Mouse (Mus musculus) lung, postnatal 14 days (tissue): Measurements from ENCODE around the gene Mrpl55.
"Not testable (repeated sequence)": the region's sequence is repeated elsewhere in the genome, so short reads cannot be mapped to it uniquely, and the experiment has no call there.

Experiments
- DNase-seq: peaks from one replicate; pipeline ENCODE4 v3.0.0; 2021

The Mrpl55 gene

GRCm38 (mm10) chr11:59192059-59192386 is 10.3 kb upstream of the Mrpl55 start, which contains the start of gene Guk1:
Guk1 (minus strand) TSS chr11:59192212.
- no peak for DNase-seq

GRCm38 (mm10) chr11:59196230-59196629 is 6.1 kb upstream of the Mrpl55 start:
- no peak for DNase-seq

DNA sequence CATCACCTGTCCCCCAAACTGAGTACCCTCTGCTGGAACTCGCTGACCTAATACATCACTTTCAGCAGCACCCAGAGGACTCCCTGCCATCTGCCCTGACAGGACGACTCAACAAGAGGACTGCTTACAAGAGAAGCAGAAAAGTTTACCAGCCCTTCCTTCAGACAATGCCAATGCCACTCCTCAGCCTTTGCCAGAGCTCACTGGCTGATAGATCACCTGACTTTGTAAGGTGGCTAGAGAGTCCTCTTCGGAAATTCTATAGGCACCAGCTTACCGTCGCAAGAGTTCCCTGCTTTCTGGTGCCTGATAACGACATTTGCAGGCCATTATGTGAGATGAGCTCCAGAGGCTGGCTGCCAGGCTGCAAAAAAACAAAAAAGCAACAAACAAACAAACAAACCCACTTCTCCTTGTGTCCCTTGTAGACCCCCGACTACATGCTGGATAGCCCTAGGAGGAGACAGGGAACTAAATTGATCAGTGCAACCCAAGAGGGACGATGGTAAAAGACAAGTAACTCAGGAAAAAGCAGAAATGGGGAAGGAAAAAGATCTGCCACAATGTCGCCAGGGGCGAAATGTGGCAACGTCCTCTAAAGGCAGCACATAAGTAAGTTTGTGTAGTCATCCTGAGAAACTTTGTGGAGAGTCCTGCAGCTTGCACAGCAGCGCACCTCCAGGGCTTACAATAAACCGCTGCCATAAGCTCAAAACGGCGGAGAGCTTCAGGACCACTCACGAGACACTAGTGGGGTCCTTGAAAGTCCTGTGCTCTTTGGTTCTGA is 877 bp upstream of the Mrpl55 start:
- no peak for DNase-seq

DNA sequence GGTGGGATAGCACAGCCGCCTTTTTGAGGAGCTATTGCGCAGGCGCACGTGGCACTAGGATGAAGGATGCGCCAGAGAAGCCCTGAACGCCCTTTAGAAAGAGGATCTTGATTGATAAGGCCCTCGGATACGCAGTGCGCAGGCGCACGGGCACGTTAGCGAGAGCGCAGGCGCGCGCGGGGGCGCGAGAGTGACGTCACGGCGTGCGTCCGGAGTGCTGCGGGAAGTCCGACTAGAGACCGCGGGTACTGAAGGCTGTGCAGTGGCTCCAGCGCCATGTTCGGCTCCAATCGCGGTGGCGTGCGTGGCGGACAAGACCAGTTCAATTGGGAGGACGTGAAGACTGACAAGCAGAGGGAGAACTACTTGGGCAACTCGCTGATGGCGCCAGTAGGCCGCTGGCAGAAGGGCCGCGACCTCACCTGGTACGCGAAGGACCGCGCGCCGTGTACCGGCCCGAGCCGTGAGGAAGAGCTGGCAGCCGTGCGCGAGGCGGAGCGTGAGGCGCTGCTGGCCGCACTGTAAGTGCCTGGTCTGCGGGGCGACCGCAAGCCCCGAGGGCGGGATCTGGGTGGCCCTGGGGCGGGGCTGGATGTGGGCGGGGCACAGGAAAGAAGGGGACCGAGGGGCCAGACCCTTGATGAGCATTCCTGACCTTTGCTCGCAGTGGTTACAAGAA is 6.0 kb downstream of the Mrpl55 start, which contains the start of gene 2310033P09Rik:
2310033P09Rik (plus strand) TSS at position 169 of the 679 bp plus-strand sequence.
- DNase-seq: peak; percentile 93

- DNase-seq: peak; percentile 71
These were observed 6.7 kb downstream of the Mrpl55 start for GRCm38 (mm10) chr11:59209003-59209441.

GRCm38 (mm10) chr11:59209580-59209979 is 7.3 kb downstream of the Mrpl55 start:
- no peak for DNase-seq

GRCm38 (mm10) chr11:59210020-59210419 is 7.7 kb downstream of the Mrpl55 start:
- DNase-seq: no peak

DNA sequence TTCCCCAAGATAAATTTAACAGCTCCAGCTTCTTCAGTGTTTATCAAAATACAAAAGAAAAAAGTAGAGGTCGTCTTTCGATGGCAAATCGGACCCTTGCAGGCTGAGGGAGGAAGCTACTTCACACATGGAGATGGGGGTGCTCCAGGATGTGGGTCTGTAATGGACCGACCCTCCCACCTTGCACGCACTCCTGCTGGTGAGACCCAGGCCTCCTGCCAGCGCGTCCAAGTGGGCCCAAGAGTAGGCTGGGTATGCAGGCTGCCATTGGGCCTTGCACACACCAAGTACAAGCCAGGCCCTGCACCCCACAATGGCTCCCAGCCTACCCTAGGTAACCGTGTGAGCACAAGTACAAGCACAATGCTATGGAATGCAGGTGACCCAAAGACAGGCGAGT is 9.3 kb downstream of the Mrpl55 start:
- not testable (repeated sequence) for DNase-seq

GRCm38 (mm10) chr11:59212320-59212719 is 10.0 kb downstream of the Mrpl55 start:
- not testable (repeated sequence) for DNase-seq

DNA sequence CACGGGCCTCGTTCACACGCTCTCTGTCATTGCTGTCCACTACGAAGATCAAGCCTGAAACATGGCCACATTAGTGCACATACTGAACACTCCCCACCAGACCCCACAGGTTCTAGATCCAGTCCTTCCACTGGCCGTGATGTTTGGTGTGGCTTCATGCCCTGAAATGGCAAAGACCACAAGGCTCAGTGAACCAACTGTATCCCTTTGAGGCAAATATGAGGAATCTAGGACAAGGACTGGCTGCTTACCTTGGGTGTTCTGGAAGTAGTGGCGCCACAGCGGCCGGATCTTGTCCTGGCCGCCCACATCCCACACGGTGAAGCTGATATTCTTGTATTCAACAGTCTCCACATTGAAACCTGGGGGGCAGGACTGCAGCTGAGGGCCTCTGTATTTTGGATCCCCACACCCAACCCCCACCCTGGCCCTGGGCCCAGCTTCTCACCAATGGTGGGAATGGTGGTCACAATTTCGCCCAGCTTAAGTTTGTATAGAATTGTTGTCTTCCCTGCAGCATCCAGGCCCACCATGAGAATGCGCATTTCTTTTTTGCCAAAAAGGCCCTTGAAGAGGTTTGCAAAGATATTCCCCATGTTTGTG is 10.7 kb downstream of the Mrpl55 start:
- no peak for DNase-seq

DNA sequence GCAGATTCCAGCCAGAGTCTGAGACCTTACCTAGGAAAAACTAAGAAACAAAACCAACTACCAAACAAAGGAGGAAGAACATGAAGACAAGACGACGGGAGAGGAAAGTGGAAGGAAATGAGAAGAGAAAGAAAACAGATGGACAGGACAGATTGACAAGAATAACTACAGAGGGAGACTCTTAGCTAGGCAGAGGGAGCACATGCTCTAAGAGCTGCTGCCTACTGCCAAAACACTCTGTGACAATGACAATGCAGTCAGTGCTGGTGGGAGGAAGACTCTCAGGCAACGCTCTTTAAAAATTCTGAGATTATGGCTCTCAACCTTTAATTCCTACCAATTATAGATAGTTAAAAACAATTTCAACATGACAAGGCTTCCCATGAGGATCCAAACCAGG is 14.7 kb downstream of the Mrpl55 start:
- DNase-seq: no peak

DNA sequence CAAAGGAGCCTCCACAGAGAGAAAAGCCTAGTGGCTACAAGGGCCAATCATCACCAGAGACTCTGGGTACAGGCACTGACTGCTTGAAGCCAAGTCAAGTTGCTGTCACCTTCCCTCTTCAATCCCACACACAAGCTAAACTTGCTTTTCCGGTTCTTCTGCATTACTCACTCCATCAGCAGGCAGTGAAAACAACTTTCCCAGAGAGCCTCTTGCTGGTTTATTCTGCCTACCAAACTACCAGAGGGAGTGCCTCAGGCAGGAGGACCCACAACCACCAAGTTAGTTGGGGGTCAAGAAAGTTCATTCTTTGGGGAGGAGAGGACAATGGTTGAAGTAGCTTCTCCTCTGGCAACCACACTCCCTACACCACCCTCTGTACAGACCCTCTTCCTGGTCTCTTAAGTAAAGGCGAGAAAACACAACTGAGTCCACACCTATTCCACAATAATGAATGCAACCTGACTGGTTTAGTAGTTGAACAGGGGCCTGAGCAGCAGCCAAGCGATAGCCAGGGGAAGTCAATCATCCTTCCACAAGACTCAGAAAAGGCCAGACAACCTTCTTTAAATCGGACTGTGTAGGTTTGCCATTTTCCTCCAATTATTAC is 16.2 kb downstream of the Mrpl55 start:
- peak; percentile 36 for DNase-seq

DNA sequence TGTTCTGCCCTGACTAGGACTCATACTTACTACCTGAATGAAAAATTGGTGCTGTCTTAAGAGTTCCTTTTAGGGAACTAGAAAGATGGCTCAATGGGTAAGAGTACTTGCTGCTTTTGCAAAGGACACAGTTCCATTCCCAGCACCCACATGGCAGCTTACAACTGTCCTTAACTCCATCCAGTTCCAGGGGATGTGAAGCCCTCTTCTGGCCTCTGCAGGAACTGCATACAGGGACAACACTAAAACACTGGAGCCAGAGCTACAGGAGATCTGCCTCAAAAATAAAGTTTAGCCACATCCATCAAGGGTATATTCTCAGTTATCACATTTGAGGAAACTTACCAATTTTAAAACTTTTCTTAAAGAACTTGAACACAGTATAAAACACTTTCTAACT is 16.8 kb downstream of the Mrpl55 start:
- peak; percentile 53 for DNase-seq

GRCm38 (mm10) chr11:59221604-59222003 is 19.3 kb downstream of the Mrpl55 start:
- DNase-seq: no peak

- no peak for DNase-seq
These were observed 20.0 kb downstream of the Mrpl55 start for GRCm38 (mm10) chr11:59222306-59222705.

DNA sequence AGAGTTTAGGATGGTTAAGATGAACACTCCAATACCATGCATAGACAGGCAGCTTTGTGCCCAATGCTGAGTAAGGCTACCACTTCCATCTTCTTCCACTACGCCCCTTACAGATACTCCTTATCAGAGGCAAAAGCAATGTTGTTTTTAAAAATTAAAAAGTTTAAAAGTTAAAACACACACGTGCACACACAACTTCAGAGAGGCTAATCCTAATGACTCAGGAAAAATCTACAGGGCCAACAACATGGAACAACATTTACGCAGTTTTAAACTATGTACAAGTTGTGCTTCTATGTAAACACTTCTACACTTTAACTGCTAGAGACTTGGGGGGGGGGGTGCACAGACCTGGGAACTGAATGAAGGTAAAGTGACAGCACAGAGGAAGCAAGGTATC is 21.7 kb downstream of the Mrpl55 start:
- no peak for DNase-seq

- DNase-seq: no peak
These were observed 22.2 kb downstream of the Mrpl55 start for GRCm38 (mm10) chr11:59224470-59224869.

GRCm38 (mm10) chr11:59225167-59225566 is 22.9 kb downstream of the Mrpl55 start:
- DNase-seq: no peak

DNA sequence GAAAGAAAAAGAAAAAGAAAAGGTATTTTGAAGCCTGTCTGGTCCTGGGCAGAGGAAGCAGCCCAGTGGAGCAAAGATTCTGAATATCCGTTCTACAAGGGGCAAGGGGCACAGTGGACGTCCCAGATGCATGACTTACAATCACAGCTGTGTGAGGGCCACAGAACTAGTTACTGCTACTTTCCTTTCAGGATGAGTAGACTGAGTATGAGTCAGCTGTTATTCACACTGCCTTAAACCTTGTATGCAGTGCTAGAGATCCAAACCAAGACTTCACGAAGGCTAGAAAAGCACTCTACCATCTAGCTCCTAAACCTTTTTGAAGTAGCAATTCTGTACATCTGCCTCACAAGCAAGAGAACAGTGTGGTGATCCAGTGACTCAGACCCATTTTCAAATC is 24.0 kb downstream of the Mrpl55 start:
- no peak for DNase-seq

DNA sequence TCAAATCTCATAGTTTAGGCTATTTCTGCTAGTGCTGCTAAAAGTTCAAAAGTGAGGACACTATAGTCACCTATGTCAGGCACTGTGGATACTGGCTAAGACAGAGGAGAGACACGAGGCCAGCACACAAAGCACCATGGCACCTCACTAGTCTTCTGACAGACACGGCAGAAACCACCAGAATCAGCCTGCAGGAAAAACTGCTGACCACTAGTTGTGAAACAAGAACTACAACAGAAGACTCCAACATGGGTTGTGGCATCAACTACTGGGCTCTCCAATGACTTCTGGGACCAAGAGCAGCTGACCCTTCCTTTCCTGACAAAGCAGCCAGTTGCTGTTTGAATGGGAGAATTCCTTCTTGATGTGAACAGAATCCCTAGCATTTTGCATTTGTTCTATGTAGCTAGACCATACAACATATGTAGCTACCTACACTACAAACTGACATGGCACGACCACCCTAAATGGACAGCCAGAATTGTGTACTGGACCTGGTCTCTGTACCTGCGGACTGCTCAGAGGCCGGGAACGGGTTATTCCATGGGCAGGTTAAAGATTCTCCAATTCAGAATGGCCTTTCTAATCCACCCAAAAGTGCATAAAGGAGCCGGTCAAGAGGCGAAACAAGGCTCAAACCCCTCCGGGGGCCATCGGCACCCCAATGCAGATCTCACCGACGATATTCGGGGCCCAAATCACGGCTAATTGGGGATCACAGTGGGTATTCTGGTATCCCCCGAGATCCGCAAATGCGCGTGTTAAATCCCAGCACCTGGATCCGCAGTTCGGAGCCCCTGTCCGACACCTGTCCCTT is 24.7 kb downstream of the Mrpl55 start:
- DNase-seq: no peak

- no peak for DNase-seq
These were observed 25.4 kb downstream of the Mrpl55 start for GRCm38 (mm10) chr11:59227604-59228121.
